Mouse (Mus musculus) stomach, embryonic 16.5 days (tissue): ENCODE measurements around the gene Cda. TPM values are rescaled to one million over a fixed set of nuclear protein-coding genes. Genes with fewer than 3 reads are reported as not detected.
"Not testable (repeated sequence)": the region's sequence is repeated elsewhere in the genome, so short reads cannot be mapped to it uniquely, and the experiment has no call there.

ENCODE experiments used
- ATAC-seq: fragments of 200-750 bp; cut with Nextera tagmentation; 2 replicates; pipeline ENCODE4 v1.8.0; 2017; ENCODE audit warnings: moderate number of reproducible peaks, moderate TSS enrichment; ENCODE audit not compliant: insufficient read depth, low FRiP score
- H3K27ac ChIP-seq: fragments of 300-500 bp; sonication (generic); 2 replicates; pipeline ENCODE4 v1.5.1; 2014; ENCODE audit warnings: low read length
- H3K27me3 ChIP-seq: fragments of 300-500 bp; sonication (generic); 2 replicates; pipeline ENCODE4 v1.6.1; 2014; ENCODE audit warnings: low read length, control low read depth, mixed read lengths; ENCODE audit not compliant: control insufficient read depth, insufficient read depth
- H3K36me3 ChIP-seq: fragments of 300-500 bp; sonication (generic); 2 replicates; pipeline ENCODE4 v1.6.1; 2014; ENCODE audit warnings: low read length; ENCODE audit not compliant: control insufficient read depth, insufficient read depth
- H3K4me1 ChIP-seq: fragments of 300-500 bp; sonication (generic); 2 replicates; pipeline ENCODE4 v1.6.1; 2014; ENCODE audit warnings: low read length, control low read depth, mixed read lengths; ENCODE audit not compliant: control insufficient read depth, insufficient read depth
- H3K4me2 ChIP-seq: fragments of 300-500 bp; sonication (generic); 2 replicates; pipeline ENCODE4 v1.6.1; 2014; ENCODE audit warnings: low read depth, low read length, mixed read lengths
- H3K4me3 ChIP-seq: fragments of 300-500 bp; sonication (generic); replicated peaks from 2 replicates; pipeline ENCODE4 v1.5.1; 2014; ENCODE audit warnings: mild to moderate bottlenecking, low read length
- H3K9ac ChIP-seq: fragments of 300-500 bp; sonication (generic); 2 replicates; pipeline ENCODE4 v1.6.1; 2014; ENCODE audit warnings: low read length
- H3K9me3 ChIP-seq: fragments of 300-500 bp; sonication (generic); replicated peaks from 2 replicates; pipeline ENCODE4 v1.6.1; 2016; ENCODE audit warnings: low read length, control low read depth; ENCODE audit not compliant: control insufficient read depth
- WGBS: fragments of 180-500 bp; shearing (Covaris S2); extraction: QIAGEN DNeasy Blood & Tissue Kit; methylation state at CpG from one replicate; pipeline ENCODE4 v1.1.7; 2014; 5-methylcytosine and 5-hydroxymethylcytosine counted together
- polyA plus RNA-seq: library from polyadenylated mRNA; unstranded; fragments of >200 nt; fragmentation: Nextera tagmentation; extraction: Ambion mirVana; gene quantifications from 2 replicates; pipeline ENCODE4 v1.2.1, GENCODE M21; 2015

Cda gene
- polyA plus RNA-seq, 1 experiment from 2014 or later = 14.9 TPM

DNA sequence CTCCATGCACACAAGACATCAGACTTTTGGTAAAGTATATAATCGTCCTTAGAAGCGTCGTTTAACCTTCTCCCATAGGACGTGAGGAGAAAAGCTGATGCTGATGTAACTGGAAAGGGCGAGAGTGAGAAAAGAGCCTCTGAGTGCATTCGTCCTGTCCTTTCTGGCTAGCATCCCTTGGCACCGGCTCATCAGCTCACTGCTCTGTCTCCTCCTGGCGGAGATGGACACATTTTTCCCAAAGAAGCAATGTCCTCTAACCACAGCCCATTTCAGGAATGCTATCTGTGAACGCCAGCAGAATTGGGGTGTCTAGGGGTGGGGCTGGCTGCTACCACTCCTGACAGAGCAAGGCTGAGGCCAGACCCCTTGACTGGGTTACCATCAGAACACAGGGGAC is 36.1 kb downstream of the Cda start:
- no peak overlapping the region for H3K4me2 ChIP-seq
- H3K36me3 ChIP-seq = no peaks in the 10 kb centered on the region
- ATAC-seq = no peak
- H3K9ac ChIP-seq = no peak overlapping the region
- no peak overlapping the region for H3K27ac ChIP-seq
- no peaks in the 10 kb centered on the region for H3K27me3 ChIP-seq
- 75% methylated on average over 9 of the region's 9 CpGs for whole genome bisulfite sequencing
- 0 out of 2 replicates have a peak, but pooled peaks cover 6% of the 10 kb centered on the region for H3K9me3 ChIP-seq
- H3K4me1 ChIP-seq = peaks cover 4% of the 10 kb centered on the region; the same call in 1 of the 2 replicates
- no peak overlapping the region for H3K4me3 ChIP-seq

- ATAC-seq = no peak
- 17% methylated on average over 15 of the region's 15 CpGs for WGBS
- peaks cover 9% of the 10 kb centered on the region; the same call in 1 of the 2 replicates for H3K4me1 ChIP-seq
- H3K27me3 ChIP-seq = no peaks in the 10 kb centered on the region
- H3K36me3 ChIP-seq = no peaks in the 10 kb centered on the region
- no peak overlapping the region for H3K9ac ChIP-seq
- no peak overlapping the region for H3K4me3 ChIP-seq
- H3K27ac ChIP-seq = no peak overlapping the region
- H3K4me2 ChIP-seq = no peak overlapping the region
- 0 out of 2 replicates have a peak, but pooled peaks cover 6% of the 10 kb centered on the region for H3K9me3 ChIP-seq
Measured at GRCm38 (mm10) chr4:138330264-138330671, 37.5 kb downstream of the Cda start.

DNA sequence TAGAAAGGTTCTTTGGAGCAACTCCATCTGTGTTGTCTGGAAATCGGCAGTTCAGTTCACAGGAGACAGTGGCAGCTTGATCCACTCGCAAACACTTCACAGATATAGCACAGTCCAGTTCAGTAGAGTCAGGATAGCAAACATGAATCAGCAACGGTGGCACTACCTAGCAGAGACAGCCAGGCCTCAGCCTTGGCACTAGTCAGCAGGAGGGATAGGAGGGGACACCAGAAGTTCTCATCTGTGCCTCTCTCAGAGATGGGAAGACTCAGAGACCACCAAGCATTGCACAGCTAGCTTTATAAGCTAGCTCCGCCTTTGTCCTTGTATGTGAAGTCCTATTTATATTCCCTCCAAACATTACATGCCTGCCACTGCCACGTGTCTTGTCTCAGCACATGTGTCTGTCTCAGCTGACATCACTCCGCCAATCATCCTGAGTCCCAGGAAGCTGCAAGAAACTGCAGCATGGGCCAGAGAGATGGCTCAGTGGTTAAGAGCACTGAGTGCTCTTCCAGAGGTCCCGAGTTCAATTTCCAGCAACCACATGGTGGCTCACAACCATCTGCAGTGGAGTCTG is 39.8 kb downstream of the Cda start:
- peak overlapping the region; percentile 9; the same call in 1 of the 2 replicates for H3K4me2 ChIP-seq
- peaks cover 8% of the 10 kb centered on the region; the same call in 1 of the 2 replicates for H3K4me1 ChIP-seq
- no peak for ATAC-seq
- no peak overlapping the region for H3K27ac ChIP-seq
- no peak overlapping the region for H3K9ac ChIP-seq
- H3K4me3 ChIP-seq = peak overlapping the region; percentile 28
- H3K27me3 ChIP-seq = no peaks in the 10 kb centered on the region
- H3K9me3 ChIP-seq = 0 out of 2 replicates have a peak, but pooled peaks cover 6% of the 10 kb centered on the region
- 71% methylated on average over 7 of the region's 7 CpGs for WGBS
- H3K36me3 ChIP-seq = no peaks in the 10 kb centered on the region

DNA sequence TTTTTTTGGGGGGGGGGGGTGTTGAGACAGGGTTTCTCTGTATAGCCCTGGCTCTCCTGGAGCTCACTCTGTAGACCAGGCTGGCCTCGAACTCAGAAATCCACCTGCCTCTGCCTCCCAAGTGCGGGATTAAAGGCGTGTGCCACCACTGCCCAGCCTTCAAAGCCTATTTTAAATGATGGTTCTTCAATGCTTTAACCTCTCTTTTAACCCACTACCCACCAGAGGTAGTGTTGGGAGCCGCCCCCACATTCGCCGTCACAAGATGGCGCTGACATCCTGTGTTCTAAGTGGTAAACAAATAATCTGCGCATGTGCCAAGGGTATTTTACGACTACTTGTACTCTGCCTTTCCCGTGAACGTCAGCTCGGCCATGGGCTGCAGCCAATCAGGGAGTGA is 40.6 kb downstream of the Cda start:
- not testable (repeated sequence) for H3K9ac ChIP-seq, H3K27ac ChIP-seq, H3K4me2 ChIP-seq, H3K27me3 ChIP-seq, ATAC-seq, H3K4me3 ChIP-seq, H3K9me3 ChIP-seq, H3K36me3 ChIP-seq, H3K4me1 ChIP-seq
- WGBS = 58% methylated on average over 8 of the region's 12 CpGs

GRCm38 (mm10) chr4:138326077-138326695 is 41.6 kb downstream of the Cda start, which contains the start of gene Pink1:
Pink1 (minus strand) TSS chr4:138326307.
- Histone ChIP-seq H3K9ac (peak within 1 kb of the TSS; percentile 88), H3K4me3 (peak within 1 kb of the TSS; percentile 89), H3K27ac (peak within 1 kb of the TSS; percentile 96), H3K4me1 (peaks cover 15% of the 10 kb centered on the region; the same call in 1 of the 2 replicates), H3K36me3 (no peaks in the 10 kb centered on the region), H3K9me3 (0 out of 2 replicates have a peak, but pooled peaks cover 6% of the 10 kb centered on the region), H3K27me3 (no peaks in the 10 kb centered on the region), H3K4me2 (peak within 1 kb of the TSS; percentile 51)
- 2% methylated on average over 41 of the region's 41 CpGs for WGBS
- peak; percentile 67 for ATAC-seq

- H3K36me3 ChIP-seq = no peaks in the 10 kb centered on the region
- H3K4me1 ChIP-seq = peaks cover 15% of the 10 kb centered on the region; the same call in 1 of the 2 replicates
- peak overlapping the region; percentile 51 for H3K4me2 ChIP-seq
- under 1% methylated on average over 45 of the region's 45 CpGs for WGBS
- peak overlapping the region; percentile 96 for H3K27ac ChIP-seq
- H3K4me3 ChIP-seq = peak overlapping the region; percentile 89
- peak overlapping the region; percentile 88 for H3K9ac ChIP-seq
- H3K27me3 ChIP-seq = no peaks in the 10 kb centered on the region
- ATAC-seq = peak; percentile 94
- 0 out of 2 replicates have a peak, but pooled peaks cover 6% of the 10 kb centered on the region for H3K9me3 ChIP-seq
Measured at GRCm38 (mm10) chr4:138325466-138326076, 42.2 kb downstream of the Cda start.

- Histone ChIP-seq H3K36me3 (no peaks in the 10 kb centered on the region), H3K4me1 (peaks cover 15% of the 10 kb centered on the region; the same call in 1 of the 2 replicates), H3K27ac (peak overlapping the region; percentile 77; the same call in 1 of the 2 replicates), H3K27me3 (no peaks in the 10 kb centered on the region), H3K4me2 (no peak overlapping the region), H3K9me3 (0 out of 2 replicates have a peak, but pooled peaks cover 6% of the 10 kb centered on the region), H3K4me3 (no peak overlapping the region), H3K9ac (no peak overlapping the region)
- ATAC-seq = no peak
- WGBS = 86% methylated on average over 3 of the region's 3 CpGs
Measured at GRCm38 (mm10) chr4:138324451-138324850, 43.3 kb downstream of the Cda start.

DNA sequence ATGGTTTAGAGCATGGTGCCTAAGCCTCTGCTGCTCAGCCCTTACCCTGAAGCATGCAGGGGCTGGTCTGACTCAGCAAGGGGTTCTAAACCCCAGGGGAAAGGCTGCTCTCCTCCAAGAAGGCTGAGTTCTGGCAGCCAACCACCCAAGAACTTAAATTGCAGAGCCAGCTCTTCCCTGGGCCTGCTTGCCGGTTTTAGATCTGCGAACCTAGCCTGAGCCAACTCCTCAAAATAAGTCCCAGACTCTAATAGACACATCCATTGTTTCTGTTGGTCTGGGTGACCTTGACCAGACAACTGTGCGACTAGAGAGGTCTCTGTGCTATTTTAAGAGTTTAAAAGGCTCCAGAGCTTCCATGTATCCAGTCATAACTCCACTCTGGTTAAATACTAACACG is 44.0 kb downstream of the Cda start:
- Histone ChIP-seq H3K27ac (peak overlapping the region; percentile 77), H3K9me3 (0 out of 2 replicates have a peak, but pooled peaks cover 6% of the 10 kb centered on the region), H3K36me3 (no peaks in the 10 kb centered on the region), H3K4me2 (no peak overlapping the region), H3K9ac (no peak overlapping the region), H3K27me3 (no peaks in the 10 kb centered on the region), H3K4me3 (no peak overlapping the region), H3K4me1 (peaks cover 15% of the 10 kb centered on the region; the same call in 1 of the 2 replicates)
- no peak for ATAC-seq
- WGBS = 49% methylated on average over 4 of the region's 4 CpGs

DNA sequence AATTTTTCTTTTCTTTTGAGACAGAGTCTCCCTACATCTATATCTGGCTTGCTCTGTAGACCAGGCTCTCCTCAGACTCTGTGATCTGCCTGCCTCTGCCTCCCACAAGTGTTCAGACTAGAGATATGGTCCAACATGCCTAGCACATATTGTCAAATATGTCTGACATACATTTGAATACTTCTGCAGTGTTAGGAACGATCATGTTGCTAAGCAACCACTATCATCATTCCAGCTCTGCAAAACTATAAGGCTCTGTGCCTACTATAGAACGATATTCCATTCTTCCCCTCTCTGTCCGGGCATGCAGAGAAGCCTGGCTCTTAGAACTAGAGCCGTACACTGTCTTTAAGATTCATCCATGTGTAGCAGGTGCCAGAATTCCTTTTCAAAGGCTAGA is 45.1 kb downstream of the Cda start:
- 48% methylated on average over 4 of the region's 4 CpGs for WGBS
- H3K27ac ChIP-seq = no peak overlapping the region
- H3K9me3 ChIP-seq = no peaks in the 10 kb centered on the region
- no peaks in the 10 kb centered on the region for H3K27me3 ChIP-seq
- H3K9ac ChIP-seq = no peak overlapping the region
- peaks cover 15% of the 10 kb centered on the region; the same call in 1 of the 2 replicates for H3K4me1 ChIP-seq
- no peak overlapping the region for H3K4me3 ChIP-seq
- no peak overlapping the region for H3K4me2 ChIP-seq
- no peak for ATAC-seq
- H3K36me3 ChIP-seq = no peaks in the 10 kb centered on the region
